In genomic region chr4:122884481-122885340, GRCm38 (mm10) we compare ENCODE assay signal across 8 mouse cellular contexts. TPM values are rescaled to one million over a fixed set of nuclear protein-coding genes. Genes with fewer than 3 reads are reported as not detected.
DNase-seq lines count a peak whose midpoint lies in the region; ATAC-seq lines count a peak whose summit lies in the region.

No protein-coding gene starts in this region.

- DNase-seq in cerebellum, adult 9-10 months: peak; percentile 73
- no peak for DNase-seq in cerebellum, postnatal 36 days
- peak; percentile 37 for DNase-seq in adrenal gland, postnatal 10 days
- peak; percentile 28 for DNase-seq in kidney, postnatal 10 days
- no peak for DNase-seq in embryo, embryonic 10.5 days (ENCODE audit: low spot score)
- no peak for DNase-seq in retina, embryonic 14.5 days (ENCODE audit: low spot score)

- H3K27me3 ChIP-seq in heart, embryonic 12.5 days (replicated peaks): no peaks in the 10 kb centered on the region
- H3K27me3 ChIP-seq in megakaryocyte, embryonic 14.5 days (replicated peaks): no peaks in the 10 kb centered on the region

- H3K9ac ChIP-seq in heart, embryonic 12.5 days: peak overlapping the region; percentile 85

- H3K9me3 ChIP-seq in heart, embryonic 12.5 days (replicated peaks): no peaks in the 10 kb centered on the region
- H3K9me3 ChIP-seq in megakaryocyte, embryonic 14.5 days: no peaks in the 10 kb centered on the region

- no peak for ATAC-seq in heart, embryonic 12.5 days (ENCODE audit: insufficient number of reproducible peaks, low FRiP score)

- H3K4me2 ChIP-seq in heart, embryonic 12.5 days: peak overlapping the region; percentile 81

- 27% methylated on average over 12 of the region's 12 CpGs for WGBS in heart, embryonic 12.5 days

- no peaks in the 10 kb centered on the region for H3K36me3 ChIP-seq in heart, embryonic 12.5 days
- H3K36me3 ChIP-seq in megakaryocyte, embryonic 14.5 days (replicated peaks; ENCODE audit: low read length): peaks cover 36% of the 10 kb centered on the region

- H3K27ac ChIP-seq in heart, embryonic 12.5 days (ENCODE audit: poor library complexity, severe bottlenecking): peak overlapping the region; percentile 100

- peaks cover 34% of the 10 kb centered on the region for H3K4me1 ChIP-seq in heart, embryonic 12.5 days (replicated peaks)
- H3K4me1 ChIP-seq in megakaryocyte, embryonic 14.5 days: peaks cover 67% of the 10 kb centered on the region

- peak overlapping the region; percentile 81 for H3K4me3 ChIP-seq in heart, embryonic 12.5 days
- H3K4me3 ChIP-seq in megakaryocyte, embryonic 14.5 days (replicated peaks): peak overlapping the region; percentile 92

RNA-seq across cellular contexts. Expression of gene Cap1, which starts 1.1 kb away (rescaled TPM):
- total RNA-seq in adrenal gland, postnatal 10 days (2021): 100 to 1,000 TPM; 128 TPM
- polyA plus RNA-seq in heart, embryonic 12.5 days (2016; fragmentation: Nextera tagmentation; extraction: Ambion mirVana): 46.4 and 47.6 TPM in 2 replicates
- 88.2 and 145 TPM in 2 replicates for polyA plus RNA-seq in megakaryocyte, embryonic 14.5 days (2012; ENCODE audit: insufficient read depth, low replicate concordance)

RNA-seq across cellular contexts. Expression of gene Ppt1, which starts 48.7 kb away (rescaled TPM):
- 10 to 100 TPM; 45.9 to 54.5 TPM for total RNA-seq in adrenal gland, postnatal 10 days (2021)
- polyA plus RNA-seq in heart, embryonic 12.5 days (2016; fragmentation: Nextera tagmentation; extraction: Ambion mirVana): 60.6 and 60.7 TPM in 2 replicates
- polyA plus RNA-seq in megakaryocyte, embryonic 14.5 days (2012; ENCODE audit: insufficient read depth, low replicate concordance): 4.9 TPM in 1 of 2 replicates, not detected in the other

Comparison
In these comparisons a context has a peak if more than half of its experiments do, and no peak if none do; other contexts are left out.
1. DNase-seq: peak in cerebellum, adult 9-10 months (single experiment), adrenal gland, postnatal 10 days (single experiment) and kidney, postnatal 10 days (single experiment); none in cerebellum, postnatal 36 days (0 of 2), embryo, embryonic 10.5 days (single experiment) and retina, embryonic 14.5 days (single experiment).
2. RNA of gene Ppt1, which starts 48.7 kb away (polyA plus RNA-seq): 60.6 to 60.7 TPM in heart, embryonic 12.5 days; 4.9 TPM in megakaryocyte, embryonic 14.5 days; every median in the first group is over 10 times any median in the second.